Mouse (Mus musculus) liver, embryonic 14.5 days (tissue): ENCODE data around the gene Myo10.

Experiments
- CTCF ChIP-seq: IDR thresholded peaks from 2 replicates; pipeline ENCODE4 v1.5.1; 2016; ENCODE audit warnings: antibody characterized with exemption, low read depth, control low read depth
- EP300 ChIP-seq: IDR thresholded peaks from 2 replicates; pipeline ENCODE4 v1.6.1; 2016; ENCODE audit warnings: antibody characterized with exemption, low read depth

DNA sequence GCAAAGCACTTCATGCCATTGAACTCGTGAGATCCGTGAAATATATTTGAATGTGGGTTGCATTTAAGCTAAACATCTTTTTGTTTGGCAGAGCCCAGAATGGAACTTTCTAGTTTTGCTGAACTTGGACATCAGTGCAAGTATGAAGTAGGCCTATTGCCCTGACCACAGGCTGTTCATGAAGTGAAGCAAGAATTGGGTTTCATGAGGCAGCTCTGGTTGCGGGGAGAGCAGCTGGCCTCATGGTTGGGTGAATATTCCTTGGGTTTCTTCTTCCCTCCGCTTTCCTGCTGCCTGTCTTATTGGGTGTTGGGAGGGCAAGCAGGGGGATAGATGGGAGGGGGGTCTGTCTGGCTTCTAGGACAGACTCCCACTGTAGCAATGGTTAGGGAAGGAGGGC, 23.5 kb downstream of the Myo10 start:
- TF ChIP-seq CTCF (no peak), EP300 (no peak)
